Mouse (Mus musculus) midbrain, embryonic 15.5 days (tissue): ENCODE data around the gene Sfxn3. TPM values are rescaled to one million over a fixed set of nuclear protein-coding genes. Genes with fewer than 3 reads are reported as not detected.
"Not testable (repeated sequence)": the region's sequence is repeated elsewhere in the genome, so short reads cannot be mapped to it uniquely, and the experiment has no call there.

ENCODE experiments used
- ATAC-seq: fragments of 200-750 bp; cut with Nextera tagmentation; replicated peaks from 2 replicates; pipeline ENCODE4 v1.8.0; 2017; ENCODE audit warnings: moderate TSS enrichment
- H3K27ac ChIP-seq: fragments of 300-500 bp; sonication (generic); 2 replicates; pipeline ENCODE4 v1.5.1; 2015; ENCODE audit warnings: mild to moderate bottlenecking, inconsistent platforms
- H3K27me3 ChIP-seq: fragments of 300-500 bp; sonication (generic); replicated peaks from 2 replicates; pipeline ENCODE4 v1.6.1; 2015; ENCODE audit warnings: inconsistent platforms
- H3K36me3 ChIP-seq: fragments of 300-500 bp; sonication (generic); replicated peaks from 2 replicates; pipeline ENCODE4 v1.6.1; 2015; ENCODE audit warnings: inconsistent platforms
- H3K4me1 ChIP-seq: fragments of 300-500 bp; sonication (generic); 2 replicates; pipeline ENCODE4 v1.6.1; 2015; ENCODE audit warnings: inconsistent platforms
- H3K4me2 ChIP-seq: fragments of 300-500 bp; sonication (generic); 2 replicates; pipeline ENCODE4 v1.6.1; 2015; ENCODE audit warnings: inconsistent platforms, mild to moderate bottlenecking, moderate library complexity
- H3K4me3 ChIP-seq: fragments of 300-500 bp; sonication (generic); 2 replicates; pipeline ENCODE4 v1.5.1; 2015; ENCODE audit warnings: mild to moderate bottlenecking, inconsistent platforms
- H3K9ac ChIP-seq: fragments of 300-500 bp; sonication (generic); 2 replicates; pipeline ENCODE4 v1.6.1; 2015; ENCODE audit warnings: mild to moderate bottlenecking, inconsistent platforms
- H3K9me3 ChIP-seq: fragments of 300-500 bp; sonication (generic); 2 replicates; pipeline ENCODE4 v1.6.1; 2016; ENCODE audit warnings: inconsistent platforms
- WGBS: fragments of 180-500 bp; shearing (Covaris S2); methylation state at CpG from one replicate; pipeline ENCODE4 v1.1.7; 2015; ENCODE audit warnings: mixed read lengths; 5-methylcytosine and 5-hydroxymethylcytosine counted together
- polyA plus RNA-seq: library from polyadenylated mRNA; unstranded; fragments of >200 nt; fragmentation: Nextera tagmentation; extraction: Ambion mirVana; gene quantifications from 2 replicates; pipeline ENCODE4 v1.2.1, GENCODE M21; 2015

The Sfxn3 gene
- polyA plus RNA-seq, 1 experiment from 2014 or later = 97.2 TPM

DNA sequence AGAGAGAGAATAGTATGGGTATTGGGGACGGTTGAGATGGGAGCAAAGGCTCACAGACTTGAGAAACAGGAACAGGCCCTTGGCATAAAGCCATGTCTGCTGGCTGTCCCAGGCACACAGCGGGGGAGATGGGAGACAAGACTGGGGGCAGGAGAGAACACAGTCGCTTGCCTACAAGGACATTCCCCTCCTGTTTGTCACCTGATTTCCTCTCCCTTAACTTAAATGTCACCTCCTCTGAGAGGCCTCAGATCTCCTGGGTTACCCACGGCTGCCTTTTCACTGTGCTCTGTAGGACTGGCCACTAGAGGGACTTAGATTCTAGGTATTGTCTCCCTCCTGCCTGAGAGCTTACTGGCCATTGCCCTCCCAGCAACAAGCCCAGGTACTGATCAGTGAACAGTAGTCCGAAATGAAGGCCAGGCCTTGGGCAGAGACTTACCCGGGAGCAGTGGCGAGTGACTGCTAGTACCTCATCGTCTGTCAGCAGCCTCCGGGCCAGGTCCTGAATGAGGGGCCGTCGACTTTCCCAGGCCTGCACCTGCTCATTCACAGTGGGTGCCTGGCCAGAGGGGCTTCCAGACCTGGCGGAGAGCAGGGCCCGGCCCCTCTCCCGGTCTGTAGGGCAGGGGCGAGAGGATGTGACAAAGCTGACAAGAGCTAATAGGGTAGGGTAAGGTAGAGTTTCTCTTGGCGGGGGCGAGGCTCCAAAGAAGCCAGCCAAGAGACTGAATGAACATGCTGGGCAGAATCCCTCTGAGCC lies 14.6 kb upstream of the Sfxn3 start:
- Histone ChIP-seq H3K27ac (no peak overlapping the region), H3K4me2 (no peak overlapping the region), H3K4me3 (no peak overlapping the region), H3K9me3 (no peaks in the 10 kb centered on the region), H3K27me3 (no peaks in the 10 kb centered on the region), H3K36me3 (no peaks in the 10 kb centered on the region), H3K4me1 (peaks cover 7% of the 10 kb centered on the region), H3K9ac (no peak overlapping the region)
- ATAC-seq = no peak
- 52% methylated on average over 17 of the region's 17 CpGs for WGBS

DNA sequence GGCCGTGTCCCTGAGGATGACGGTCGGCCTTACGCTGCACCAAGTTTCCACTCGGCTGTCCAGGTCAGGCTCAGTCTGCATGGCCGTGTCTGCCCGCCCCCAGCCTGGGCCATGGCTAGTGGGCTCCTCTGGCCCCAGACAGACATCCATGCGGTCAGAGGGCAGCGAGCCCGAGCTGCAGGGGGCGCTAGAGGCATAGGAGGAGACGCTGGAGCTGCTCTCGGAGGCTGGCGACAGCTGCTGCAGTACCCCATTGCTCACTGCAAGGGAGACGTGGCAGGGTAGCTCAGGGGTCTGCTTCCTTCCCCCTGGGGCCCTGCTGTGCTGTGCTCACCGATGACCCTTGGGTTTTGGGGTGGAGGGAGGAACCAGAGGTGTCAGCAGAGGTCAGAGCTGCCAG lies 10.4 kb upstream of the Sfxn3 start:
- Histone ChIP-seq H3K9ac (no peak overlapping the region), H3K36me3 (no peaks in the 10 kb centered on the region), H3K4me2 (no peak overlapping the region), H3K4me1 (no peaks in the 10 kb centered on the region; the same call in 1 of the 2 replicates), H3K27me3 (no peaks in the 10 kb centered on the region), H3K27ac (no peak overlapping the region), H3K9me3 (no peaks in the 10 kb centered on the region), H3K4me3 (no peak overlapping the region)
- WGBS = 30% methylated on average over 16 of the region's 16 CpGs
- no peak for ATAC-seq

GRCm38 (mm10) chr19:45038198-45038597 lies 9.1 kb upstream of the Sfxn3 start:
- H3K4me1 ChIP-seq, ATAC-seq, H3K9me3 ChIP-seq, H3K36me3 ChIP-seq, H3K27me3 ChIP-seq, H3K9ac ChIP-seq, H3K4me3 ChIP-seq, H3K4me2 ChIP-seq, H3K27ac ChIP-seq: not testable (repeated sequence)
- WGBS = 91% methylated on average over 7 of the region's 7 CpGs

DNA sequence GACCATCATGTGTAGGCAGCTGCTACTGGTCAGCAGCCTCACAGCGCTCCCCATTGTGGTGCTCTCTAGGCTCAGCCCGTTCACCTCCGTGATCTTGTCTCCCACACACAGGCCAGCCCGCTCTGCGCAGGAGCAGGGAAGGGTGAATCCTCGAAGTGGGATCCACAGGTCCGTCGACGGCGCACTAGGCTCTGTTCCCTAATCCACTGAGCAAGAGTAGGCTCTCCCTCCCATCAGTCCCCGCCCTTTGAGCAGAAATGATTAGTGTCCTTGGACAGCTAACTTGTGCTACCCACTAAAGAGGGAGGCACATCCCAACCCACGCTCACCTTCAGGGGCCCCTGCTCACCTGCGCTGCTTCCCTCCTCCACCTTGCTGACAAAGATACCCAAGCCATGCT lies 7.1 kb upstream of the Sfxn3 start:
- Histone ChIP-seq H3K4me2 (no peak overlapping the region), H3K4me1 (no peaks in the 10 kb centered on the region), H3K27me3 (no peaks in the 10 kb centered on the region), H3K9me3 (no peaks in the 10 kb centered on the region), H3K4me3 (no peak overlapping the region), H3K27ac (no peak overlapping the region), H3K36me3 (no peaks in the 10 kb centered on the region), H3K9ac (no peak overlapping the region)
- 64% methylated on average over 13 of the region's 13 CpGs for WGBS
- no peak for ATAC-seq

DNA sequence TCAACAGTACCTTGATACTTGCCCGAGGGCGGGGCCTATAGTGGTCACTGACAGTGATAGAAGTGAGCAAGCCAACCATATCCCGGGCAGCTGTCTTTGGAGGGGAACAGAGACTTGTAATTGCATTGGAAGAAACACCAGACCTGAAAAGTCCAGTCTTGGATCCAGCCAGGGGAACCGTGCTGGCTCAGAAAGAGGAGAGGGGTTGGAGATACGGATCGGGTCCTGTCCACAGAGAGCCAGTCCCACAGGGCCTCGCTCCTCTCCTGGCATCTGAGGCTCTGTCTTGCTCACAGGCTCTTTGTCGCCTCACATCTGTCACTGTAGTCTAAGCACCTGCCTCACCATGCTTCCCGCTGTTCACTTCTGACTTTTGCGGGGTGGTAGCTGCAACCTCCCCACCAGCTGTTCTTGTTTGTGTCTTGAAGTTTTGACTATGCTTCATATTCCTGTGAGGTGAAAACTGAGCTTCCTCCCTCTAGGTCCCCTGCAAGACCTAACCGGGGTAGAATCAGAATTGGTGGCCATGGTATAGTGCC lies 2.8 kb upstream of the Sfxn3 start:
- ATAC-seq = no peak
- no peaks in the 10 kb centered on the region for H3K36me3 ChIP-seq
- H3K4me2 ChIP-seq = no peak overlapping the region
- H3K9ac ChIP-seq = no peak overlapping the region
- H3K27ac ChIP-seq = no peak overlapping the region
- H3K27me3 ChIP-seq = peaks cover 4% of the 10 kb centered on the region; the same call in 1 of the 2 replicates
- H3K9me3 ChIP-seq = no peaks in the 10 kb centered on the region
- H3K4me3 ChIP-seq = no peak overlapping the region
- WGBS = 68% methylated on average over 11 of the region's 11 CpGs
- H3K4me1 ChIP-seq = peaks cover 31% of the 10 kb centered on the region

GRCm38 (mm10) chr19:45045236-45045635 lies 2.1 kb upstream of the Sfxn3 start:
- no peak overlapping the region for H3K27ac ChIP-seq
- 0 out of 2 replicates have a peak, but pooled peaks cover 3% of the 10 kb centered on the region for H3K36me3 ChIP-seq
- H3K9me3 ChIP-seq = no peaks in the 10 kb centered on the region
- H3K4me2 ChIP-seq = no peak overlapping the region
- peaks cover 38% of the 10 kb centered on the region for H3K4me1 ChIP-seq
- no peak for ATAC-seq
- no peak overlapping the region for H3K4me3 ChIP-seq
- peaks cover 4% of the 10 kb centered on the region; the same call in 1 of the 2 replicates for H3K27me3 ChIP-seq
- no peak overlapping the region for H3K9ac ChIP-seq
- 54% methylated on average over 15 of the region's 15 CpGs for WGBS

DNA sequence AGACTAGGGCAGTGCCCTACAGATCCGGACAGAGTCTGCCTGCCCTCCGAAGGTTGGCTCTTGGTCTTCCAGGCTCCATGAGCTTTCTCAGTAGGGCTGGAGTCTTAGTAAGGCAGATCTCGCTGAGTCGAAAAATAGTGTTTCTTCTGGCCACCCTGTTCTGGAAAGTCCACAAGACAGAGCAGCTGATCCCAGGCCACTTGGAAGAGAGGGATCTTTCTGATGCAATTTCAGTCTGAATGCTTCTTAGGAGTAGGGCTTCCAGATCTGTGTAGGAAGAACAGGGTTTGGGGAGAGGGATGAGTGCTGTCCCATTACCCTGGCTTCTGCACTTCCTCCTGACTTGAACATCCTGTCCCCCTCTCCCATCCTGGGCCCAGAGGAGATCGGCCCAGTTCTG lies 1.7 kb upstream of the Sfxn3 start, which contains the start of gene Pdzd7:
Gene Pdzd7, minus strand, starts transcription at position 67 of the 400 bp plus-strand sequence.
- Histone ChIP-seq H3K4me1 (peaks cover 42% of the 10 kb centered on the region), H3K4me2 (peak within 1 kb of the TSS; percentile 83), H3K9ac (peak within 1 kb of the TSS; percentile 79), H3K36me3 (peaks cover 6% of the 10 kb centered on the region; the same call in 1 of the 2 replicates), H3K4me3 (peak within 1 kb of the TSS; percentile 71), H3K27me3 (peaks cover 4% of the 10 kb centered on the region; the same call in 1 of the 2 replicates), H3K9me3 (no peaks in the 10 kb centered on the region), H3K27ac (peak within 1 kb of the TSS; percentile 94)
- 79% methylated on average over 5 of the region's 5 CpGs for WGBS
- no peak for ATAC-seq

DNA sequence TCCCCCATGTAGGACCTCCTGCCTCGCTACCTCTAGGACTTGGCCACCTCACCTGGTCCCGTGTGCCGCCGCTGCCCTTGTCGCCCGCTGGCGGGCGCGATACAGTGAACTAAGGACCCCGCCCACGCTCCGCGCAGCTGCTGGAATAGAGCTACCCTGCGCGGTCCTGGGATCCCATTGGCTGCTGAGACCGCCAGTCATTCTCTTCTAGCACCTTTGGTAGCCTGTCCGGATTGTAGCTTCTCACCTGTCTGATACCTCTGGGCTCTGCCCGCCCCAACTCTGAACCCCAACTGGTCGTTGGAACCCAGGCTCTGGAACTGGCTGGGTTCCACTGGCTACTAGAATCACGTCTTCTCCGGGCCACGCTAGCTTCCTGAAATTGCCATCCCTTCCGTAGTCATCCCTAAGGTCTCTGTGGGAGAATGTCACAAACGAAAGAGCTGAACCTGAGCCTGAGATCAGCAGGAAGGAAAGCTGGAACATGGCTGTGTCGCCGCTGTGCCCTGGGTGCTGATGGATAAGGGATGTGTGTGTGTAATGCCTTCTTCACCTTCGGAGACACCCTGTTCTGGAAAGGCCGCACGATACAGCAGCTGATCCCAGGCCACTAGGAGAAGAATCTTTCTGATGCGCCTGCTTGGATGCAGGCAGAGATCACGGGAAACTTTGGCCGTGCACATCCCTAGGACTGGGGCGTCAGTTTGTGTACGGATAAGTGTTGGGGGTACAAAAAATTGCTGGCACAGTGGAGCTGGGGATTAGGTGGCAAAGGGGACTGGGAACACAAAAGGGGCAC lies 581 bp upstream of the Sfxn3 start:
- H3K9ac ChIP-seq = peak overlapping the region; percentile 79
- H3K27ac ChIP-seq = peak overlapping the region; percentile 94
- peak overlapping the region; percentile 83 for H3K4me2 ChIP-seq
- peak overlapping the region; percentile 71 for H3K4me3 ChIP-seq
- WGBS = 1% methylated on average over 34 of the region's 34 CpGs
- H3K4me1 ChIP-seq = peaks cover 45% of the 10 kb centered on the region
- H3K27me3 ChIP-seq = peaks cover 4% of the 10 kb centered on the region; the same call in 1 of the 2 replicates
- peaks cover 10% of the 10 kb centered on the region; the same call in 1 of the 2 replicates for H3K36me3 ChIP-seq
- no peaks in the 10 kb centered on the region for H3K9me3 ChIP-seq
- ATAC-seq = peak; percentile 80

GRCm38 (mm10) chr19:45047935-45048643 lies 786 bp downstream of the Sfxn3 start:
- H3K9me3 ChIP-seq = no peaks in the 10 kb centered on the region
- peaks cover 14% of the 10 kb centered on the region; the same call in 1 of the 2 replicates for H3K36me3 ChIP-seq
- H3K27ac ChIP-seq = peak overlapping the region; percentile 94
- WGBS = 24% methylated on average over 11 of the region's 11 CpGs
- H3K4me3 ChIP-seq = peak overlapping the region; percentile 71
- H3K27me3 ChIP-seq = peaks cover 4% of the 10 kb centered on the region; the same call in 1 of the 2 replicates
- ATAC-seq = peak; percentile 61
- peaks cover 45% of the 10 kb centered on the region for H3K4me1 ChIP-seq
- peak overlapping the region; percentile 79 for H3K9ac ChIP-seq
- H3K4me2 ChIP-seq = peak overlapping the region; percentile 83

GRCm38 (mm10) chr19:45048644-45049365 lies 1.5 kb downstream of the Sfxn3 start:
- H3K27ac ChIP-seq = peak overlapping the region; percentile 94
- H3K27me3 ChIP-seq = peaks cover 4% of the 10 kb centered on the region; the same call in 1 of the 2 replicates
- peaks cover 14% of the 10 kb centered on the region; the same call in 1 of the 2 replicates for H3K36me3 ChIP-seq
- peaks cover 45% of the 10 kb centered on the region for H3K4me1 ChIP-seq
- peak overlapping the region; percentile 83 for H3K4me2 ChIP-seq
- no peak for ATAC-seq
- no peaks in the 10 kb centered on the region for H3K9me3 ChIP-seq
- H3K9ac ChIP-seq = peak overlapping the region; percentile 79
- peak overlapping the region; percentile 71 for H3K4me3 ChIP-seq
- 81% methylated on average over 12 of the region's 12 CpGs for WGBS

- WGBS = 75% methylated on average over 9 of the region's 9 CpGs
- H3K27ac ChIP-seq = no peak overlapping the region
- no peak overlapping the region for H3K4me3 ChIP-seq
- H3K27me3 ChIP-seq = peaks cover 4% of the 10 kb centered on the region; the same call in 1 of the 2 replicates
- H3K9ac ChIP-seq = 0 out of 2 replicates have a peak overlapping the region, but pooled peaks have one; percentile 79
- peak overlapping the region; percentile 83; the same call in 1 of the 2 replicates for H3K4me2 ChIP-seq
- H3K4me1 ChIP-seq = peaks cover 45% of the 10 kb centered on the region
- ATAC-seq = no peak
- H3K9me3 ChIP-seq = no peaks in the 10 kb centered on the region
- peaks cover 16% of the 10 kb centered on the region; the same call in 1 of the 2 replicates for H3K36me3 ChIP-seq
Measured at GRCm38 (mm10) chr19:45049523-45049922, 2.2 kb downstream of the Sfxn3 start.
